Comparison of ENCODE assay signal across 14 mouse cellular contexts in genomic region chr6:140487489-140487888, GRCm38 (mm10).
DNase-seq lines count a peak whose midpoint lies in the region; ATAC-seq and TF ChIP-seq lines count a peak whose summit lies in the region.
"Had no signal": no experiment of that assay in that cellular context is flagged by ENCODE, and none has a peak within 500 bp of the region (broad histone marks: within the 10 kb centered on the region; RNA-seq: fewer than 3 reads in every experiment).

No protein-coding gene starts in this region.

- H3K27ac ChIP-seq in limb, embryonic 11.5 days (replicated peaks; ENCODE audit: low read depth, low read length), result no peak overlapping the region
- no peak overlapping the region for H3K27ac ChIP-seq in limb, embryonic 10.5 days
- H3K27ac ChIP-seq in embryonic facial prominence, embryonic 12.5 days, result no peak overlapping the region; the same call in 1 of the 2 replicates
- no peak overlapping the region for H3K27ac ChIP-seq in limb, embryonic 15.5 days
- no peak overlapping the region for H3K27ac ChIP-seq in midbrain, postnatal 0 days (ENCODE audit: low read depth, low read length)
- no peak overlapping the region for H3K27ac ChIP-seq in hindbrain, postnatal 0 days
- H3K27ac ChIP-seq: midbrain, embryonic 15.5 days; stomach, postnatal 0 days had no signal

- no peaks in the 10 kb centered on the region for H3K9me3 ChIP-seq in limb, embryonic 11.5 days (ENCODE audit: control insufficient read depth, low read length)
- no peaks in the 10 kb centered on the region for H3K9me3 ChIP-seq in limb, embryonic 10.5 days (replicated peaks)
- H3K9me3 ChIP-seq in embryonic facial prominence, embryonic 12.5 days, result no peaks in the 10 kb centered on the region
- no peaks in the 10 kb centered on the region for H3K9me3 ChIP-seq in limb, embryonic 15.5 days
- H3K9me3 ChIP-seq in midbrain, postnatal 0 days (ENCODE audit: low read length), result no peaks in the 10 kb centered on the region
- H3K9me3 ChIP-seq in hindbrain, postnatal 0 days (ENCODE audit: low read length), result no peaks in the 10 kb centered on the region
- H3K9me3 ChIP-seq: midbrain, embryonic 15.5 days had no signal

- TF ChIP-seq CTCF in midbrain, postnatal 0 days (IDR thresholded peaks at IDR 0.05), result no peak
- no peak for TF ChIP-seq CTCF in hindbrain, postnatal 0 days (IDR thresholded peaks at IDR 0.05; ENCODE audit: low read depth)

- peaks cover 12% of the 10 kb centered on the region; the same call in 1 of the 2 replicates for H3K4me1 ChIP-seq in limb, embryonic 11.5 days (ENCODE audit: control insufficient read depth, insufficient read depth, low read length)
- peaks cover 22% of the 10 kb centered on the region for H3K4me1 ChIP-seq in limb, embryonic 10.5 days
- H3K4me1 ChIP-seq in embryonic facial prominence, embryonic 12.5 days, result peaks cover 25% of the 10 kb centered on the region
- H3K4me1 ChIP-seq in limb, embryonic 15.5 days, result peaks cover 35% of the 10 kb centered on the region
- peaks cover 7% of the 10 kb centered on the region; the same call in 1 of the 2 replicates for H3K4me1 ChIP-seq in midbrain, postnatal 0 days (ENCODE audit: insufficient read depth, low read length)
- peaks cover 10% of the 10 kb centered on the region; the same call in 1 of the 2 replicates for H3K4me1 ChIP-seq in hindbrain, postnatal 0 days (ENCODE audit: insufficient read depth, low read length)

- H3K27me3 ChIP-seq in limb, embryonic 11.5 days (ENCODE audit: control insufficient read depth, insufficient read depth, low read length), result no peaks in the 10 kb centered on the region
- no peaks in the 10 kb centered on the region for H3K27me3 ChIP-seq in limb, embryonic 10.5 days (ENCODE audit: low read depth, poor library complexity, severe bottlenecking)
- no peaks in the 10 kb centered on the region for H3K27me3 ChIP-seq in embryonic facial prominence, embryonic 12.5 days
- no peaks in the 10 kb centered on the region for H3K27me3 ChIP-seq in limb, embryonic 15.5 days
- H3K27me3 ChIP-seq in midbrain, postnatal 0 days (ENCODE audit: insufficient read depth, low read length), result no peaks in the 10 kb centered on the region
- H3K27me3 ChIP-seq in hindbrain, postnatal 0 days (ENCODE audit: insufficient read depth, low read length), result no peaks in the 10 kb centered on the region
- H3K27me3 ChIP-seq: midbrain, embryonic 15.5 days had no signal

- H3K36me3 ChIP-seq in limb, embryonic 11.5 days (ENCODE audit: control insufficient read depth, insufficient read depth, low read length), result no peaks in the 10 kb centered on the region
- H3K36me3 ChIP-seq in limb, embryonic 10.5 days, result 0 out of 2 replicates have a peak, but pooled peaks cover 4% of the 10 kb centered on the region
- no peaks in the 10 kb centered on the region for H3K36me3 ChIP-seq in embryonic facial prominence, embryonic 12.5 days
- H3K36me3 ChIP-seq in limb, embryonic 15.5 days, result no peaks in the 10 kb centered on the region
- H3K36me3 ChIP-seq in midbrain, postnatal 0 days (ENCODE audit: insufficient read depth, low read length), result no peaks in the 10 kb centered on the region
- H3K36me3 ChIP-seq in hindbrain, postnatal 0 days (ENCODE audit: insufficient read depth, low read length), result no peaks in the 10 kb centered on the region
- H3K36me3 ChIP-seq: midbrain, embryonic 15.5 days had no signal

- 59% methylated on average over 6 of the region's 6 CpGs for WGBS in limb, embryonic 11.5 days
- WGBS in limb, embryonic 10.5 days, result 87% methylated on average over 6 of the region's 6 CpGs
- WGBS in embryonic facial prominence, embryonic 12.5 days, result 34% methylated on average over 6 of the region's 6 CpGs
- 29% methylated on average over 6 of the region's 6 CpGs for WGBS in limb, embryonic 15.5 days
- WGBS in midbrain, postnatal 0 days, result 94% methylated on average over 6 of the region's 6 CpGs
- WGBS in hindbrain, postnatal 0 days, result 83% methylated on average over 6 of the region's 6 CpGs

- no peak overlapping the region for H3K4me3 ChIP-seq in limb, embryonic 11.5 days (ENCODE audit: low read depth, low read length)
- H3K4me3 ChIP-seq in limb, embryonic 10.5 days, result no peak overlapping the region
- H3K4me3 ChIP-seq in embryonic facial prominence, embryonic 12.5 days, result no peak overlapping the region
- H3K4me3 ChIP-seq in limb, embryonic 15.5 days, result no peak overlapping the region
- H3K4me3 ChIP-seq in midbrain, postnatal 0 days (ENCODE audit: low read depth, low read length), result no peak overlapping the region
- no peak overlapping the region for H3K4me3 ChIP-seq in hindbrain, postnatal 0 days (ENCODE audit: low read length)
- H3K4me3 ChIP-seq: midbrain, embryonic 15.5 days had no signal

- no peak for DNase-seq in limb, embryonic 11.5 days (ENCODE audit: low spot score)
- no peak for DNase-seq in limb, embryonic 10.5 days (ENCODE audit: low spot score)
- peak; percentile 93 for DNase-seq in NIH3T3 (ENCODE audit: low read depth)
- no peak for DNase-seq in midbrain, postnatal 0 days (ENCODE audit: low spot score)
- DNase-seq in hindbrain, postnatal 0 days (ENCODE audit: low spot score), result no peak
- DNase-seq in right cerebral cortex, postnatal 14 days, result no peak
- DNase-seq: adrenal gland, postnatal 14 days; cerebellum, adult 9-11 months; thymus, postnatal 4 days had no signal

- H3K9ac ChIP-seq in limb, embryonic 11.5 days (ENCODE audit: low read length), result no peak overlapping the region
- H3K9ac ChIP-seq in embryonic facial prominence, embryonic 12.5 days, result no peak overlapping the region
- H3K9ac ChIP-seq in limb, embryonic 15.5 days, result no peak overlapping the region
- H3K9ac ChIP-seq in midbrain, postnatal 0 days (replicated peaks; ENCODE audit: low read length, poor library complexity, severe bottlenecking), result no peak overlapping the region
- H3K9ac ChIP-seq in hindbrain, postnatal 0 days (replicated peaks; ENCODE audit: low read length), result no peak overlapping the region
- H3K9ac ChIP-seq: midbrain, embryonic 15.5 days had no signal

- ATAC-seq in limb, embryonic 11.5 days (ENCODE audit: insufficient number of reproducible peaks, low FRiP score, low TSS enrichment, low read depth), result peak; percentile 54
- 0 out of 2 replicates have a peak, but pooled peaks have one; percentile 23 for ATAC-seq in embryonic facial prominence, embryonic 12.5 days (ENCODE audit: insufficient number of reproducible peaks, insufficient read depth, low FRiP score, low TSS enrichment)
- 0 out of 2 replicates have a peak, but pooled peaks have one; percentile 52 for ATAC-seq in limb, embryonic 15.5 days (ENCODE audit: insufficient number of reproducible peaks, low FRiP score, low TSS enrichment, low read depth)
- no peak for ATAC-seq in midbrain, postnatal 0 days (ENCODE audit: low FRiP score)
- no peak for ATAC-seq in hindbrain, postnatal 0 days
- ATAC-seq: intestine, postnatal 0 days; midbrain, embryonic 15.5 days had no signal

- H3K4me2 ChIP-seq in limb, embryonic 11.5 days (ENCODE audit: low read depth, severe bottlenecking), result no peak overlapping the region
- H3K4me2 ChIP-seq in embryonic facial prominence, embryonic 12.5 days (replicated peaks), result no peak overlapping the region
- no peak overlapping the region for H3K4me2 ChIP-seq in limb, embryonic 15.5 days
- H3K4me2 ChIP-seq in midbrain, postnatal 0 days (ENCODE audit: low read depth, low read length, poor library complexity, severe bottlenecking), result no peak overlapping the region
- no peak overlapping the region for H3K4me2 ChIP-seq in hindbrain, postnatal 0 days (ENCODE audit: low read depth, low read length)
- H3K4me2 ChIP-seq: midbrain, embryonic 15.5 days had no signal

Comparison
In these comparisons a context has a peak if more than half of its experiments do, and no peak if none do; other contexts are left out.
1. ATAC-seq: peak in limb, embryonic 11.5 days (single experiment), embryonic facial prominence, embryonic 12.5 days (single experiment) and limb, embryonic 15.5 days (single experiment); none in midbrain, postnatal 0 days (single experiment) and hindbrain, postnatal 0 days (single experiment).